Mouse (Mus musculus) testis, adult 2 months (tissue): ENCODE measurements at regions not wholly inside any gene's neighbourhood (a gene's known extent, or its start where the extent isn't known, plus 50 kb on each side); places are given as distances from the start of the nearest gene placed in this dataset.

Experiments
- H3K27ac ChIP-seq: fragments of 200-500 bp; 2 replicates; pipeline ENCODE4 v1.5.1; 2012; ENCODE audit warnings: low read depth, low read length; ENCODE audit not compliant: control insufficient read depth, insufficient read depth
- H3K27me3 ChIP-seq: fragments of 200-500 bp; 2 replicates; pipeline ENCODE4 v1.6.1; 2012; ENCODE audit warnings: mild to moderate bottlenecking, low read length, moderate library complexity; ENCODE audit not compliant: control insufficient read depth, insufficient read depth
- H3K36me3 ChIP-seq: fragments of 200-500 bp; 2 replicates; pipeline ENCODE4 v1.6.1; 2012; ENCODE audit warnings: mild to moderate bottlenecking, low read length; ENCODE audit not compliant: control insufficient read depth, insufficient read depth
- H3K4me1 ChIP-seq: fragments of 200-500 bp; 2 replicates; pipeline ENCODE4 v1.6.1; 2012; ENCODE audit warnings: low read length; ENCODE audit not compliant: control insufficient read depth, insufficient read depth
- H3K4me3 ChIP-seq: fragments of 200-500 bp; 2 replicates; pipeline ENCODE4 v1.5.1; 2012; ENCODE audit warnings: low read depth, mild to moderate bottlenecking, low read length, moderate library complexity, mixed read lengths; ENCODE audit not compliant: control insufficient read depth
- CTCF ChIP-seq: fragments of 200-500 bp; IDR thresholded peaks from 2 replicates; pipeline ENCODE4 v1.5.1; 2012; ENCODE audit warnings: low read depth, mild to moderate bottlenecking, inconsistent platforms, low read length, moderate library complexity; ENCODE audit not compliant: control insufficient read depth, insufficient read depth, insufficient replicate concordance
- POLR2A ChIP-seq: fragments of 200-500 bp; IDR thresholded peaks from 2 replicates; pipeline ENCODE4 v1.6.1; 2012; ENCODE audit warnings: low read depth, mild to moderate bottlenecking, inconsistent platforms, low read length, moderate library complexity; ENCODE audit not compliant: control insufficient read depth

GRCm38 (mm10) chr9:63836565-63837284, 78.9 kb upstream of the Smad3 start:
- Histone ChIP-seq H3K4me1 (peaks cover 6% of the 10 kb centered on the region), H3K27ac (no peak overlapping the region), H3K27me3 (no peaks in the 10 kb centered on the region), H3K4me3 (no peak overlapping the region), H3K36me3 (no peaks in the 10 kb centered on the region)
- TF ChIP-seq CTCF (no peak), POLR2A (no peak)

- no peak for TF ChIP-seq POLR2A
- TF ChIP-seq CTCF = no peak
- Histone ChIP-seq H3K27ac (no peak overlapping the region), H3K4me1 (peaks cover 6% of the 10 kb centered on the region), H3K4me3 (no peak overlapping the region), H3K36me3 (no peaks in the 10 kb centered on the region), H3K27me3 (no peaks in the 10 kb centered on the region)
Observed at GRCm38 (mm10) chr9:63836036-63836435, 78.2 kb upstream of the Smad3 start.

- TF ChIP-seq CTCF (no peak), POLR2A (no peak)
- peaks cover 6% of the 10 kb centered on the region for H3K4me1 ChIP-seq
- no peak overlapping the region for H3K27ac ChIP-seq
- H3K27me3 ChIP-seq = no peaks in the 10 kb centered on the region
- H3K4me3 ChIP-seq = no peak overlapping the region
- H3K36me3 ChIP-seq = no peaks in the 10 kb centered on the region
Observed at GRCm38 (mm10) chr9:63834416-63834815, 76.6 kb upstream of the Smad3 start.

- Histone ChIP-seq H3K4me3 (no peak overlapping the region), H3K27ac (no peak overlapping the region), H3K27me3 (no peaks in the 10 kb centered on the region), H3K36me3 (no peaks in the 10 kb centered on the region), H3K4me1 (no peaks in the 10 kb centered on the region)
- TF ChIP-seq CTCF (no peak), POLR2A (no peak)
Observed at GRCm38 (mm10) chr9:63818163-63818562, 60.4 kb upstream of the Smad3 start.

- Histone ChIP-seq H3K36me3 (no peaks in the 10 kb centered on the region), H3K4me1 (no peaks in the 10 kb centered on the region), H3K4me3 (no peak overlapping the region), H3K27me3 (no peaks in the 10 kb centered on the region), H3K27ac (no peak overlapping the region)
- TF ChIP-seq POLR2A (no peak), CTCF (peak; percentile 87; the same call in 1 of the 2 replicates)
Observed at GRCm38 (mm10) chr9:63816540-63816939, 58.7 kb upstream of the Smad3 start.

- Histone ChIP-seq H3K36me3 (no peaks in the 10 kb centered on the region), H3K4me1 (no peaks in the 10 kb centered on the region), H3K27ac (no peak overlapping the region), H3K27me3 (no peaks in the 10 kb centered on the region), H3K4me3 (no peak overlapping the region)
- TF ChIP-seq CTCF (no peak), POLR2A (no peak)
Observed at GRCm38 (mm10) chr9:63809901-63810587, 52.2 kb upstream of the Smad3 start.
